Mouse (Mus musculus) heart, embryonic 11.5 days (tissue): ENCODE data around the gene Sorcs2. TPM values are rescaled to one million over a fixed set of nuclear protein-coding genes. Genes with fewer than 3 reads are reported as not detected.

Experiments
- ATAC-seq: fragments of 200-750 bp; cut with Nextera tagmentation; replicated peaks from 2 replicates; pipeline ENCODE4 v1.8.0; 2017; ENCODE audit warnings: moderate library complexity; ENCODE audit not compliant: insufficient number of reproducible peaks, low FRiP score, low TSS enrichment
- H3K27ac ChIP-seq: fragments of 300-500 bp; sonication (generic); 2 replicates; pipeline ENCODE4 v1.5.1; 2014; ENCODE audit warnings: mild to moderate bottlenecking, low read depth, low read length
- H3K27me3 ChIP-seq: fragments of 300-500 bp; sonication (generic); 2 replicates; pipeline ENCODE4 v1.6.1; 2014; ENCODE audit warnings: mild to moderate bottlenecking, low read length, mixed read lengths; ENCODE audit not compliant: control insufficient read depth, insufficient read depth
- H3K36me3 ChIP-seq: fragments of 300-500 bp; sonication (generic); 2 replicates; pipeline ENCODE4 v1.6.1; 2014; ENCODE audit warnings: mild to moderate bottlenecking, low read length, moderate library complexity, mixed read lengths; ENCODE audit not compliant: control insufficient read depth, insufficient read depth
- H3K4me1 ChIP-seq: fragments of 300-500 bp; sonication (generic); 2 replicates; pipeline ENCODE4 v1.6.1; 2014; ENCODE audit warnings: low read length; ENCODE audit not compliant: control insufficient read depth, insufficient read depth
- H3K4me2 ChIP-seq: fragments of 300-500 bp; sonication (generic); 2 replicates; pipeline ENCODE4 v1.6.1; 2014; ENCODE audit warnings: mild to moderate bottlenecking, moderate library complexity
- H3K4me3 ChIP-seq: fragments of 300-500 bp; sonication (generic); 2 replicates; pipeline ENCODE4 v1.5.1; 2014; ENCODE audit warnings: low read depth, low read length
- H3K9ac ChIP-seq: fragments of 300-500 bp; sonication (generic); 2 replicates; pipeline ENCODE4 v1.6.1; 2014; ENCODE audit warnings: mild to moderate bottlenecking, low read depth, low read length, moderate library complexity
- H3K9me3 ChIP-seq: fragments of 300-500 bp; sonication (generic); replicated peaks from 2 replicates; pipeline ENCODE4 v1.6.1; 2016; ENCODE audit warnings: low read length; ENCODE audit not compliant: control insufficient read depth
- WGBS: fragments of 180-500 bp; shearing (Covaris S2); extraction: QIAGEN DNeasy Blood & Tissue Kit; methylation state at CpG from one replicate; pipeline ENCODE4 v1.1.7; 2014; ENCODE audit not compliant: insufficient replicate concordance; 5-methylcytosine and 5-hydroxymethylcytosine counted together
- polyA plus RNA-seq: library from polyadenylated mRNA; unstranded; fragments of >200 nt; fragmentation: Nextera tagmentation; extraction: Ambion mirVana; gene quantifications from 2 replicates; pipeline ENCODE4 v1.2.1, GENCODE M21; 2014

Sorcs2 gene
- polyA plus RNA-seq, 1 experiment from 2014 or later, result 7.3 TPM

DNA sequence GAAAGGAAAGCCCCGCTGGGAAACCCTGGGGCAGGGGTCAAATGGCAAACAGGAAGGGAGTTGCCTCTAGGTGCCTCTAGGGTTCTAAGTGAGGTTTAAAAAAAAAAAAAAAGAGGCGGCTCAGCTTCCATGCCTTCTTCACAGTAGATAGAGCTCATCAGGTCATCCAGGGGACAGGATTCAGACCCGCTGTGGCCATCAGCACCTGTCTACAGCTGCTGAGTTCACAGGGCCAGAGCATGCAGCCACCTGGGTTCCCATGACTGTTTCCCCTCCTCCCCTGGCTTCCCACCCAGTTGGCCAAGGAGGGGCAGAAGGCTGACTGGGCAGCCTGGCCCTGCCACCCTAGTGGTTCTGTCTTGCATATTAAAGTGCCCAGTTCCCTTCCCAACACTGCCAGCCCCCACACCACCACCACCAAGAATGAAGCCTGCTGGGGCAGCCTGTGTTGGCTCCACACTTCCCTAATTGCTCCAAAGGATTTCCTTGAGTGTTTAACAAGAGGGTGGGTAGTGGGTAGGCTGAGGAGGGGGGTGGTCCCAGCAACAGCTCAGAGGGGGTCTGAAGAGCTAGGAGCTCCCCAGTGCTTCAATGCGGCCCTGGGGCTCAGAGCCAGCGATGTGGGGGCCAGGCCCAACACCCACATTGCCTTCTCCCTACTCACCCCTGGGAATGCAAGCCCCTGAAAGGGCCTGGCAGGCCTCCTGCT lies 38.2 kb downstream of the Sorcs2 start:
- no peak for ATAC-seq
- WGBS, result 50% methylated on average over 4 of the region's 5 CpGs
- Histone ChIP-seq H3K27me3 (no peaks in the 10 kb centered on the region), H3K9ac (no peak overlapping the region), H3K9me3 (no peaks in the 10 kb centered on the region), H3K36me3 (no peaks in the 10 kb centered on the region), H3K4me1 (peaks cover 72% of the 10 kb centered on the region), H3K27ac (0 out of 2 replicates have a peak overlapping the region, but pooled peaks have one; percentile 15), H3K4me2 (no peak overlapping the region), H3K4me3 (no peak overlapping the region)

DNA sequence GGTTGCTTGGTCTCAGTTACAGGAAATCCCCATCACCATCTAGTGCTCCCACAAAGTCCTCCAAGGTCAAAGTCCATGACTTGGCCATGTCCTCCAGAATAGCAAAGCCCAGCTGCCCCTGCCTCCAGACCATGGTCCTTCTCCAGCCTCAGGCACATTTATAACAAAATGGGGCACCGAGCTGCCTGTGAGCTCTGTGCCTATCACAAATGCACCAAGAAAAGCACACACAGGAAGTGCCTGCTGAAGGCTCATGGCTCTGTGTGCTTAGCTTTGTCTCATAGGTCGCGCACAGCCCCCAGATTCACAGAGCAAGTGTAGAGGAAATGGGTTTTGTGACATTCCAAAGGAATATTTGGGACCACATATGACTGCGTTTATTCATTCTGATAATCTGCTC lies 39.8 kb downstream of the Sorcs2 start:
- no peak for ATAC-seq
- Histone ChIP-seq H3K9me3 (no peaks in the 10 kb centered on the region), H3K4me1 (peaks cover 76% of the 10 kb centered on the region), H3K27me3 (no peaks in the 10 kb centered on the region), H3K27ac (peak overlapping the region; percentile 77), H3K9ac (no peak overlapping the region), H3K4me3 (no peak overlapping the region), H3K4me2 (no peak overlapping the region), H3K36me3 (no peaks in the 10 kb centered on the region)
- WGBS, result 54% methylated on average over 4 of the region's 4 CpGs

DNA sequence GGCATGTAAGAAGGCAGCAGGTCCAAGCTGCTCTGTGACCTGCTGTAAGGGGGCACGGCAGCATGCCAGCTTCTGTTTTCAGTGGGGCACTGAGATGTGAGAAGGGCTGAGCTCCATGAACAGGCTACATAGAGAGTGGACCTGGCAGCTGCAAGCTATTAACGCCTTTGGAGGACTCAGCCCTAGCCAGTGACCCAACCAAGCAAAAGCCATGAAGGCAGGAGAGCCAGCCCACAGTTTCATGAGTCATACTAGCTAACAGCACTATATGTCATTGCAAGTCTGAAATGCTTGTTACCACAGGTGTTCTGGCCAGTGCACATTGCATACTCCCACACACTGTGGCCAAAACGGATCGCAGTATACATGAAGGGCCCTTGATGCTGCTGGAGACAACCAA lies 41.3 kb downstream of the Sorcs2 start:
- H3K4me3 ChIP-seq, result no peak overlapping the region
- H3K27me3 ChIP-seq, result no peaks in the 10 kb centered on the region
- H3K36me3 ChIP-seq, result no peaks in the 10 kb centered on the region
- H3K4me2 ChIP-seq, result no peak overlapping the region
- no peak for ATAC-seq
- no peak overlapping the region for H3K9ac ChIP-seq
- WGBS, result 85% methylated on average over 4 of the region's 4 CpGs
- no peaks in the 10 kb centered on the region for H3K9me3 ChIP-seq
- H3K4me1 ChIP-seq, result peaks cover 67% of the 10 kb centered on the region
- H3K27ac ChIP-seq, result no peak overlapping the region

DNA sequence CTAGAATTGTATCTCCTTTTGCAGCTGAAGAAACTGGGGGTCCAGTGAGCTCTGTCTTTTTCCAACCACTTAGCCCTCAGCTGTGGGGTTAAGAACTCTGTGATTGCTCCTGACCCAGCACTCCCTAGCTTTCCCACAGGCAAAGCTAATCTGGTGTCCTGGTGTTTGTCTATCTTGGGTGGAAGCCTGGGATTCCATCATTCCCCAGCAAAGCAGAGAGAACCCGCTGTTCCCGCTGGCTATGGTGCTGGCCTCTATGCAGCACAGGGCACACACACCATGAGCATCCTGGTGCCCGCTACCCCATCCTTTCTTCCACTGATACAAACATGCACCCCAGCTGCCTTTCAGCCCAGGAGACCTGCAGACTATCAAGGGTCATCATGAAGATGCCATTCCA lies 42.3 kb downstream of the Sorcs2 start:
- Histone ChIP-seq H3K27me3 (no peaks in the 10 kb centered on the region), H3K9ac (no peak overlapping the region), H3K4me2 (no peak overlapping the region), H3K9me3 (no peaks in the 10 kb centered on the region), H3K36me3 (no peaks in the 10 kb centered on the region), H3K4me1 (peaks cover 57% of the 10 kb centered on the region), H3K27ac (no peak overlapping the region), H3K4me3 (no peak overlapping the region)
- WGBS, result 43% methylated on average over 3 of the region's 3 CpGs
- no peak for ATAC-seq

DNA sequence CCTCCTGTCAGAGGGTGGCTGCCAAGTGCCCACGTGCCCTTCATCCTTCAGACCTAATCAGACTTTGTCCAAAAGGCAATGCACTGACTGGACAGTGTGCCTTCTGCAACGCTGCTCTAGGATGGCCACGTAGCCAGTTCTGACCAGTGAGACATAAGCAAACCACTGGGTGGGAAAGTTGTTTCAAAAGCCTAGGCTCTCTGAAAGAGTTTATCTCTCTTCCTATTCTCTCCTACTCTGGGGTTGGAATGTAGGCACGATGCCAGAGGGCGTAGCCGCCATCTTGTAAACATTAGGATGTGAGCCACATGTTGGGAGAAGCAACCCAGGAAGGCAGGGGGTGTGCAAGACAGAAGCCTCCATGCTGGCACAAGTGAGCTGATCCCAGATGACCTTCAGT lies 44.3 kb downstream of the Sorcs2 start:
- Histone ChIP-seq H3K36me3 (no peaks in the 10 kb centered on the region), H3K4me2 (no peak overlapping the region), H3K4me1 (peaks cover 37% of the 10 kb centered on the region), H3K4me3 (no peak overlapping the region), H3K27me3 (no peaks in the 10 kb centered on the region), H3K27ac (no peak overlapping the region), H3K9ac (no peak overlapping the region), H3K9me3 (no peaks in the 10 kb centered on the region)
- 65% methylated on average over 6 of the region's 6 CpGs for WGBS
- ATAC-seq, result no peak

DNA sequence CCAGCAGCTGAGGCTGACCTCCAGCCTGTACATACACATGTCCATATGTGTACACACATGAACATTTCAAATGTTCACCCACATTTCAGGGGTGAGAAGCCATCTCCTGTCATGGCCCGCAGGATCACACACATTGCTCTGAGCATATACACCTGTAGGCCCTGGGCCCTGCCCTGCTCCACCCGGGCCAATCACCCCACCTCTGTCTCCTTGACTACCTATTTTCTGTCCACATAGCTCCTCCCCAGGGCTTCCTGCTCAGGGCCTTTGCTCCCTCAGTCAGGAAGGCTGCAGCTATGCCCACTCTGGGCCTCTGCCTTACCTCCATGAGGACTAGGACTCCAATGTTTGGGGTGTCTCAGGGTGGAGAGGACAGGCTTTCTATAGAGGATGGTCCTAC lies 44.7 kb downstream of the Sorcs2 start:
- Histone ChIP-seq H3K4me1 (peaks cover 32% of the 10 kb centered on the region), H3K9me3 (no peaks in the 10 kb centered on the region), H3K4me2 (no peak overlapping the region), H3K36me3 (no peaks in the 10 kb centered on the region), H3K9ac (no peak overlapping the region), H3K4me3 (no peak overlapping the region), H3K27ac (no peak overlapping the region), H3K27me3 (no peaks in the 10 kb centered on the region)
- ATAC-seq, result no peak
- WGBS, result 79% methylated on average over 2 of the region's 2 CpGs

DNA sequence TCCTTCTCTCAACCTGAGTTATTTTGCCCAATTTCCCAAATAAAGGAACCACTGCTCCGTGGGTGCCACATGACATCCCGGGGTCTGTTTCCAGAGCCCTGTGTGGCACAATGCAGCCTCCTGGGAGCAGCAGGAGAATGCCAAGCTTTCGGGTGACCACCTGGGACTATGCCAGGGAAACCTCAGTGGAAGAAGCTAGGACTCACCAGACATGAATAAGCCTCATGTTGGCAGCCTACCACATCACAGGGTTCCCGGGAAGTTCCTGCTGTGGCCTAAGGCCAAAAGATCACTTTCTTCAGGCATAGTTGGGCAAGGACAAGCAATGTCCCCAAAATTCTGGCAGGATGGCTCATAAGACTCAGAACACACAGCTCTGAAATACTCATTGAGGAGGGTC lies 51.2 kb downstream of the Sorcs2 start:
- Histone ChIP-seq H3K4me3 (no peak overlapping the region), H3K9ac (no peak overlapping the region), H3K9me3 (no peaks in the 10 kb centered on the region), H3K4me2 (no peak overlapping the region), H3K36me3 (no peaks in the 10 kb centered on the region), H3K27me3 (no peaks in the 10 kb centered on the region), H3K27ac (no peak overlapping the region), H3K4me1 (no peaks in the 10 kb centered on the region)
- WGBS, result 86% methylated on average over 4 of the region's 4 CpGs
- ATAC-seq, result no peak

DNA sequence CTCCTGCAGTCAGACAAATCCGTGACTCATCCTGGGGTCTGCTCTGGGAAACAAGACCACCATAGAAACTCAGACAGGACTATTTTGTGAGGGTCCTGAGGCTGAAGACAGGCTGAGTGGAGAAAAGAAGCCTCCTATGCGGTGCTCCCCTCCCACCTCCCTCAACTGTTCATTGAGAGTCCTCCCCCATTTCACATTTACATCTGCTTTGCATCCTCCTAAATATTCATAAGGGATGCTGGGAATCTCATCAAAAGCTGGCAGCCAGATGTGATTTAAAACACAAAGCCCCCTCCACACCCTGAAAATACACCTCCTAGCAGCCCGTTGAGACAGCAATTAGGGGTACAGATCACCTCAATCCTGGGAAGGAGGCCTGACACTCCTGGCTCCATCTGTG lies 58.7 kb downstream of the Sorcs2 start:
- no peak for ATAC-seq
- no peaks in the 10 kb centered on the region for H3K36me3 ChIP-seq
- no peaks in the 10 kb centered on the region for H3K27me3 ChIP-seq
- WGBS, result 61% methylated on average over 3 of the region's 3 CpGs
- no peak overlapping the region for H3K27ac ChIP-seq
- peaks cover 20% of the 10 kb centered on the region for H3K4me1 ChIP-seq
- no peak overlapping the region for H3K4me2 ChIP-seq
- no peak overlapping the region for H3K4me3 ChIP-seq
- H3K9me3 ChIP-seq, result no peaks in the 10 kb centered on the region
- no peak overlapping the region for H3K9ac ChIP-seq

DNA sequence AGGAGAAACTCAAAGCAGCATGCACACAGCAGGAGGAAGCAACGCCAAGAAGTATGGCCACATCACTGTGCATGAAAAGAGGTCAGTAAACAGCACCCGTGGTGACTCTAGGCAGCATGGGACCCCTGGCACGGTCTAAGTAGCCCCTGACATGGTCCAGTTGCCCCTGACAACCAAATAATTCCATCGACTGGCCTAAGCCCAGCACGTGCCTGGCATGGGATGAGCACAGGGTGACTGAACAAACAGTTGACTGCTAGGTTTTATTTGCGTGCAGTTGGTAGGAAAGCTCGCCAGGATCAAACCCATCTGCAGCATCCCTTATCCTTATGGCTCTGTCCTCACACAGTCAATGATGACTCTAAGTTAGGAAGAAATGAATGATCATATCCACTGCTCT lies 61.7 kb downstream of the Sorcs2 start:
- Histone ChIP-seq H3K4me1 (peaks cover 20% of the 10 kb centered on the region), H3K36me3 (no peaks in the 10 kb centered on the region), H3K27ac (no peak overlapping the region), H3K4me3 (no peak overlapping the region), H3K4me2 (no peak overlapping the region), H3K27me3 (peaks cover 2% of the 10 kb centered on the region; the same call in 1 of the 2 replicates), H3K9me3 (no peaks in the 10 kb centered on the region), H3K9ac (no peak overlapping the region)
- 82% methylated on average over 7 of the region's 7 CpGs for WGBS
- no peak for ATAC-seq
